In genomic region chr13:102991196-102991595, GRCm38 (mm10) we compare ENCODE assay signal across 30 mouse cellular contexts.
"Had no signal": no experiment of that assay in that cellular context is flagged by ENCODE, and none has a peak within 500 bp of the region (broad histone marks: within the 10 kb centered on the region; RNA-seq: fewer than 3 reads in every experiment).

No protein-coding gene starts in this region.

- H3K4me1 ChIP-seq: limb, embryonic 10.5 days; limb, embryonic 12.5 days; limb, embryonic 13.5 days; limb, embryonic 15.5 days; liver, embryonic 12.5 days; liver, embryonic 13.5 days; liver, embryonic 15.5 days; lung, embryonic 15.5 days; megakaryocyte, embryonic 14.5 days; neural tube, embryonic 12.5 days had no signal

- H3K4me3 ChIP-seq: left cerebral cortex, adult 2 months; limb, embryonic 10.5 days; limb, embryonic 12.5 days; limb, embryonic 13.5 days; limb, embryonic 15.5 days; liver, embryonic 12.5 days; liver, embryonic 13.5 days; liver, embryonic 15.5 days; lung, embryonic 15.5 days; megakaryocyte, embryonic 14.5 days; midbrain, embryonic 12.5 days; midbrain, embryonic 13.5 days; midbrain, embryonic 15.5 days; myocyte; neural tube, embryonic 12.5 days had no signal

- H3K9me3 ChIP-seq: limb, embryonic 10.5 days; limb, embryonic 12.5 days; limb, embryonic 13.5 days; limb, embryonic 15.5 days; liver, embryonic 12.5 days; liver, embryonic 13.5 days; liver, embryonic 15.5 days; lung, embryonic 15.5 days; megakaryocyte, embryonic 14.5 days; midbrain, embryonic 12.5 days; midbrain, embryonic 13.5 days; midbrain, embryonic 15.5 days; neural tube, embryonic 12.5 days had no signal

- H3K4me2 ChIP-seq: limb, embryonic 12.5 days; limb, embryonic 13.5 days; limb, embryonic 15.5 days; liver, embryonic 11.5 days; liver, embryonic 12.5 days; liver, embryonic 13.5 days; liver, embryonic 15.5 days; lung, embryonic 14.5 days; lung, embryonic 15.5 days; midbrain, embryonic 12.5 days; midbrain, embryonic 13.5 days; neural tube, embryonic 12.5 days had no signal

- H3K36me3 ChIP-seq: limb, embryonic 10.5 days; limb, embryonic 12.5 days; limb, embryonic 13.5 days; limb, embryonic 15.5 days; liver, embryonic 12.5 days; liver, embryonic 13.5 days; liver, embryonic 15.5 days; lung, embryonic 15.5 days; midbrain, embryonic 12.5 days; midbrain, embryonic 13.5 days; midbrain, embryonic 15.5 days; neural tube, embryonic 12.5 days had no signal

- DNase-seq: left cerebral cortex, postnatal 4 days; liver; liver, embryonic 13.5 days; liver, postnatal 0 days; lung, adult 18-20 months; lung, adult 2 months; lung, embryonic 14.5 days; lung, postnatal 10 days; lung, postnatal 14 days; lung, postnatal 36 days; lung, postnatal 4 days had no signal

- H3K27ac ChIP-seq: left cerebral cortex, adult 2 months; limb, embryonic 10.5 days; limb, embryonic 12.5 days; limb, embryonic 13.5 days; limb, embryonic 15.5 days; liver, embryonic 12.5 days; liver, embryonic 13.5 days; liver, embryonic 14.5 days; liver, embryonic 15.5 days; lung, embryonic 15.5 days; macrophage; midbrain, embryonic 12.5 days; midbrain, embryonic 13.5 days; midbrain, embryonic 15.5 days; neural tube, embryonic 12.5 days had no signal

- ATAC-seq: liver, embryonic 12.5 days; liver, postnatal 0 days; lung, postnatal 0 days; midbrain, embryonic 15.5 days; midbrain, embryonic 16.5 days had no signal

- H3K9ac ChIP-seq: limb, embryonic 12.5 days; limb, embryonic 13.5 days; limb, embryonic 15.5 days; liver, embryonic 12.5 days; liver, embryonic 13.5 days; liver, embryonic 14.5 days; liver, embryonic 15.5 days; liver, postnatal 0 days; lung, embryonic 14.5 days; lung, embryonic 15.5 days; midbrain, embryonic 12.5 days; midbrain, embryonic 13.5 days; midbrain, embryonic 15.5 days; neural tube, embryonic 12.5 days had no signal

- H3K27me3 ChIP-seq: limb, embryonic 12.5 days; limb, embryonic 13.5 days; limb, embryonic 15.5 days; liver, embryonic 12.5 days; liver, embryonic 13.5 days; liver, embryonic 15.5 days; lung, embryonic 15.5 days; megakaryocyte, embryonic 14.5 days; midbrain, embryonic 12.5 days; midbrain, embryonic 13.5 days; midbrain, embryonic 15.5 days; neural tube, embryonic 12.5 days had no signal
